Mouse (Mus musculus): Measurements from ENCODE around the gene Ranbp9.

GRCm38 (mm10) chr13:43476226-43476625 is 4.9 kb downstream of the Ranbp9 start:
- no peak for TF ChIP-seq CTCF (IDR thresholded peaks at IDR 0.05; ENCODE audit: low read depth, low read length)
- TF ChIP-seq TAL1 (conservative IDR thresholded peaks at IDR 0.05; ENCODE audit: low read depth, low read length), result no peak

Measured in G1E (cell line).